8 mouse cellular contexts compared by ENCODE assay signal in genomic region chr11:101784488-101785142, GRCm38 (mm10). TPM values are rescaled to one million over a fixed set of nuclear protein-coding genes. Genes with fewer than 3 reads are reported as not detected.
A peak's percentile ranks its signal among the peaks of the same experiment; 100 is the strongest.
DNase-seq lines count a peak whose midpoint lies in the region; ATAC-seq lines count a peak whose summit lies in the region.

No protein-coding gene starts in this region.

- H3K4me1 ChIP-seq in embryonic facial prominence, embryonic 10.5 days = peaks cover 60% of the 10 kb centered on the region
- peaks cover 18% of the 10 kb centered on the region for H3K4me1 ChIP-seq in hindbrain, embryonic 12.5 days
- H3K4me1 ChIP-seq in limb, embryonic 15.5 days = peaks cover 28% of the 10 kb centered on the region
- H3K4me1 ChIP-seq in neural tube, embryonic 13.5 days (replicated peaks) = peaks cover 24% of the 10 kb centered on the region

- H3K27me3 ChIP-seq in embryonic facial prominence, embryonic 10.5 days (replicated peaks; ENCODE audit: low read depth, poor library complexity, severe bottlenecking) = peaks cover 96% of the 10 kb centered on the region
- H3K27me3 ChIP-seq in hindbrain, embryonic 12.5 days = peaks cover 92% of the 10 kb centered on the region
- H3K27me3 ChIP-seq in limb, embryonic 15.5 days = peaks cover 59% of the 10 kb centered on the region
- peaks cover 86% of the 10 kb centered on the region for H3K27me3 ChIP-seq in neural tube, embryonic 13.5 days

- peak overlapping the region; percentile 69 for H3K9ac ChIP-seq in hindbrain, embryonic 12.5 days
- H3K9ac ChIP-seq in limb, embryonic 15.5 days = peak overlapping the region; percentile 44
- H3K9ac ChIP-seq in neural tube, embryonic 13.5 days = peak overlapping the region; percentile 68

- peak; percentile 11 for DNase-seq in kidney, adult 18-20 months
- DNase-seq in kidney, adult 8-10 months = no peak
- DNase-seq in R1 (ENCODE audit: low read depth, low spot score) = peak; percentile 87
- peak; percentile 73 for DNase-seq in embryonic facial prominence, embryonic 10.5 days (ENCODE audit: low spot score)
- no peak for DNase-seq in spleen, postnatal 14 days (ENCODE audit: low spot score in 2 of 2)

- WGBS in embryonic facial prominence, embryonic 10.5 days = under 1% methylated on average over 63 of the region's 67 CpGs
- under 1% methylated on average over 53 of the region's 67 CpGs for WGBS in hindbrain, embryonic 12.5 days
- WGBS in limb, embryonic 15.5 days = under 1% methylated on average over 61 of the region's 67 CpGs
- WGBS in neural tube, embryonic 13.5 days = under 1% methylated on average over 64 of the region's 67 CpGs

- peak; percentile 46; the same call in 1 of the 2 replicates for ATAC-seq in hindbrain, embryonic 12.5 days (ENCODE audit: low FRiP score)
- peak; percentile 61 for ATAC-seq in limb, embryonic 15.5 days (ENCODE audit: insufficient number of reproducible peaks, low FRiP score, low TSS enrichment, low read depth)
- ATAC-seq in neural tube, embryonic 13.5 days (ENCODE audit: low read depth) = peak; percentile 73

- H3K27ac ChIP-seq in embryonic facial prominence, embryonic 10.5 days (replicated peaks) = peak overlapping the region; percentile 92
- peak overlapping the region; percentile 55 for H3K27ac ChIP-seq in hindbrain, embryonic 12.5 days
- peak overlapping the region; percentile 68 for H3K27ac ChIP-seq in limb, embryonic 15.5 days
- H3K27ac ChIP-seq in neural tube, embryonic 13.5 days (replicated peaks) = peak overlapping the region; percentile 64

- H3K4me2 ChIP-seq in hindbrain, embryonic 12.5 days (replicated peaks) = peak overlapping the region; percentile 97
- peak overlapping the region; percentile 99 for H3K4me2 ChIP-seq in limb, embryonic 15.5 days
- H3K4me2 ChIP-seq in neural tube, embryonic 13.5 days = peak overlapping the region; percentile 94

- H3K36me3 ChIP-seq in embryonic facial prominence, embryonic 10.5 days (replicated peaks) = no peaks in the 10 kb centered on the region
- H3K36me3 ChIP-seq in hindbrain, embryonic 12.5 days = no peaks in the 10 kb centered on the region
- H3K36me3 ChIP-seq in limb, embryonic 15.5 days = no peaks in the 10 kb centered on the region
- no peaks in the 10 kb centered on the region for H3K36me3 ChIP-seq in neural tube, embryonic 13.5 days

- H3K9me3 ChIP-seq in embryonic facial prominence, embryonic 10.5 days = no peaks in the 10 kb centered on the region
- H3K9me3 ChIP-seq in hindbrain, embryonic 12.5 days (replicated peaks) = no peaks in the 10 kb centered on the region
- no peaks in the 10 kb centered on the region for H3K9me3 ChIP-seq in limb, embryonic 15.5 days
- H3K9me3 ChIP-seq in neural tube, embryonic 13.5 days = no peaks in the 10 kb centered on the region

- peak overlapping the region; percentile 67 for H3K4me3 ChIP-seq in embryonic facial prominence, embryonic 10.5 days
- H3K4me3 ChIP-seq in hindbrain, embryonic 12.5 days = peak overlapping the region; percentile 51
- H3K4me3 ChIP-seq in limb, embryonic 15.5 days = peak overlapping the region; percentile 53
- peak overlapping the region; percentile 49 for H3K4me3 ChIP-seq in neural tube, embryonic 13.5 days

RNA-seq across cellular contexts. Expression of gene Etv4, which starts 0.6 kb away (rescaled TPM):
- 15.9 and 18.9 TPM in 2 replicates for polyA plus RNA-seq in embryonic facial prominence, embryonic 10.5 days (2016; fragmentation: Nextera tagmentation; extraction: Ambion mirVana)
- polyA plus RNA-seq in hindbrain, embryonic 12.5 days (2016; fragmentation: Nextera tagmentation; extraction: Ambion mirVana) = 8.2 and 8.4 TPM in 2 replicates
- polyA plus RNA-seq in limb, embryonic 15.5 days (2015; fragmentation: Nextera tagmentation; extraction: Ambion mirVana) = 10.3 and 10.8 TPM in 2 replicates
- polyA plus RNA-seq in neural tube, embryonic 13.5 days (2015; fragmentation: Nextera tagmentation; extraction: Ambion mirVana) = 14.5 and 16.0 TPM in 2 replicates

RNA-seq across cellular contexts. Expression of gene Dhx8, which starts 51.9 kb away (rescaled TPM):
- 50.5 and 52.3 TPM in 2 replicates for polyA plus RNA-seq in embryonic facial prominence, embryonic 10.5 days (2016; fragmentation: Nextera tagmentation; extraction: Ambion mirVana)
- polyA plus RNA-seq in hindbrain, embryonic 12.5 days (2016; fragmentation: Nextera tagmentation; extraction: Ambion mirVana) = 41.8 and 50.0 TPM in 2 replicates
- polyA plus RNA-seq in limb, embryonic 15.5 days (2015; fragmentation: Nextera tagmentation; extraction: Ambion mirVana) = 27.2 and 34.7 TPM in 2 replicates
- polyA plus RNA-seq in neural tube, embryonic 13.5 days (2015; fragmentation: Nextera tagmentation; extraction: Ambion mirVana) = 28.5 and 35.7 TPM in 2 replicates

Comparison
In these comparisons a context has a peak if more than half of its experiments do, and no peak if none do; other contexts are left out.
1. DNase-seq: peak in kidney, adult 18-20 months (single experiment), R1 (single experiment) and embryonic facial prominence, embryonic 10.5 days (single experiment); none in kidney, adult 8-10 months (0 of 2) and spleen, postnatal 14 days (0 of 2).
2. Peak in every context shown above with its lines, with median percentiles within 50 percentile points of each other: H3K27ac ChIP-seq, H3K4me3 ChIP-seq, ATAC-seq, H3K4me2 ChIP-seq and H3K9ac ChIP-seq.